Mouse (Mus musculus) cerebral cortex, adult 2 months (tissue): ENCODE data around the gene Lad1.

Source experiments
- WGBS: fragments of 180-500 bp; shearing (Covaris S2); methylation state at CpG from one replicate; pipeline ENCODE4 v1.1.7; 2018; 5-methylcytosine and 5-hydroxymethylcytosine counted together

The Lad1 gene

GRCm38 (mm10) chr1:135810180-135810579 lies 8.2 kb upstream of the Lad1 start:
- WGBS: 98% methylated on average over 2 of the region's 2 CpGs

DNA sequence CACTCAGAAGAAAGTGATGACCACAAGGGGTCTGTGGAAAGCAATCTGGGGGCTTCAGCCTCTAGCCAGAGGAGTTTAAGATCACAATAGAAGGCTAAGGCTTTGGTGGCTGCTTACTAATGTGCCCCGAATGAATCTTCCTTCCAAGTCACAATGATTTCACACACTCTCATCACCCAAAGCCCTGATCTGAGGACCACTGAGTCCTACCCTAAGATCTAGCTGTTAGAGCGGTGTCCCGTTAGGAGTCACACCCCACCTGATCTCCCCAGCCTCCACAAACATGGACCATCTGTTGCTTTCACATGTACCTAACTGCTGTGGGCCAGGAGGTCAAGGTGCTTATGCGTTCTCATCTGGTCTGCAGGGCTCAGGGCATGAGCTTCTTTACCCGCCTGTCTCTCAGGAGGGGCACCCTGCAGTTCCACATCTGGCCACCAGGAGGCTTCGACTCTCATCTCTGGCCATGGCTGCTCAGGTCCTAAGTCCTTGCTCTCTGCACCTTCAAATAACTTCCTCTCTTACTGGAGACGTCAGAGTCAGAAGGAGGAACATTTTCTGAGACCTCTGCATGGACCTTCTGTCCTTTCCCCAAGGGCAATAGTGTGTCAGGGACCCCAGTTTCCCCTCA lies 7.3 kb upstream of the Lad1 start:
- 44% methylated on average over 7 of the region's 7 CpGs for WGBS

- WGBS: 83% methylated on average over 3 of the region's 3 CpGs
Observed at GRCm38 (mm10) chr1:135812205-135812604, 6.2 kb upstream of the Lad1 start.

DNA sequence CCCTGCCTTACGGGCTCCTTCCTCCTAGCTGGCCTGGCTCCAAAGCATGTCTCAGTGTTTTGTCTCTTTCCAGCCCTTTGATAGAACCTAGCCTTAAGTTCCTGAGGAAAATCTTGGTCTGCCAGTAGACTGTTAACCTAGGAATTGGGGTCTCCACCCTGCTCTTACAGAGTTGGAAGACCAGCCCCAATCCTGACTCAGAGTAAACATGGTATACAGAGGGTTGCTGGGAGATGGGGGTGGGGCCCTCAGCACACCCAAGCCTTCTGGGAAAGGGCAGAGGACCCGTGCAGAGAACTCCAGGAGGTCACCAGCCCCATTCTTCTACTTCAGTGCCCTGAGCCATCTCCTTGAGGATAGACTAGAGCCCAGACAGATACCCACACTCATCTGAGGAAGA lies 5.8 kb upstream of the Lad1 start:
- WGBS: 45% methylated on average over 2 of the region's 2 CpGs

DNA sequence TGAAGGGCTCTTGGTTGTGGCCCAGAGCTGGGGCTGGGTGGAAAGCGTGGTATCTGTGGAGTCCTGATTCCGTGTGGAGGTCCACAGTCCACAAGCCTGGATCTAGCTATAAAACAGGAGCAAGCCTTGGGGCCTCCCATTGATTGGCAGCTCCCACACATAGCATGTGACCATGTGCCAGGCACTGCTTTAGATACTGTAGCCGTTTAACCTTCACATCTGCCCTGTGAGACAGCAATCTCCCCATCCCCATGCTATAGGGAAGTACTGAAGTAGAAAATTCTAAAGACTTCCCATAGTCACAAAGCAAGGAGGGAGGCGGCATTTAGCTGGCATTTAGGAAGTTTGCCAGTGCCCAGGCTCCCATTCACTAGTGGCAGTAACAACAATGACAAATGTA lies 5.3 kb upstream of the Lad1 start:
- WGBS: 62% methylated on average over 4 of the region's 4 CpGs

DNA sequence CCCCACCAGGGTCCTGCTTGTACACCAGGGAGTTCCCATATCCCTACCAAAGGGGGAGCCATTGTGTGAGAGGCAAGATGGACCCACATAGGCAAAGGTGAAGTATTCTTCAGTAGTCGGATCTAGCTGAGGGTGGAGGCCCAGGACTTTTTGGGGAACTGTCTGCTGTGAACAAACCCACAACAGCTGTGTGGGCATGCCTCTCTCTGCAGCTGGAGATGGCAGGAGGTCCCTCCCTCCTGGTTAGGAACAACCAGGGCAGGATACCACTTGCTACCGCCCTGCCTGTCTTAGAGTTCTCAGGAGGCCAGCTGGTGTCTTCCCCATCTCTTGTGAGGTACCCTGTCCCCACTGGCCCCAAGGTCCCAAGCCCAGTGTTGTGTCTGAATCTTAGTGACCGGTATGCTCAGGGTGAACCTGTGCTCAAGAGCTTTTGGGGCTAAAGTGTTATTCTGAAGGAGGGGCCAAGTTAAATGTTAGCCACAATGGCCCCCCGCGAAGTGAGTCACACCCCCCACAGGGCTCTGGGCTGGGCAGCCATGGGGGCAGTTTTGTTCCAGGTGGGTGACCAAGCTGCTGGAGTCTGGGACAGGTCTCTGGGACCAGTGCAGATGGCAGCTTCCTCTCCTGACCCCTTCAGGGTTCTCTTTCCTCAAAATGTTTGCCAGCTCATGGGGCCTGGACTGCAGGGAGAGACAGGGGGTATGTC lies 4.6 kb upstream of the Lad1 start:
- WGBS: 84% methylated on average over 5 of the region's 5 CpGs

DNA sequence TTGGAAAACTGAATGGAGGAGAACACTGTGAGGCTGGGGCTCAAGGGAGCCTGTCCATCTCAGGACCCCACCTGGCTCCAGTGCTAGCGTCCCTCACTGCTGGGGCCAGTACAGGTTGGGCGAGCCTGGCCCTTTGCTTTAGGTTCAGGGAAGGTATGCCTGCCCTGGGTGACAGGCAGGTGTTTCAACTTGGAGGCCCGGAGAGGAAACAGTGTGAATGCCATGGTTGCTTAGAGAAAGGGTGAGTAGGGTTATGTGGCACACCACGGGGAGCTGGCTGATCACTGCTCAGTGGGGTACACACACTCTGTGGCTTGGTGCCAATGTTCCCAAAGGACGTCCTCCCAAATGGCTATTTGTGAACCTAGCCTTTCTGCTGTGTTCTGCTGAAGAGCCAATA lies 3.9 kb upstream of the Lad1 start:
- 86% methylated on average over 5 of the region's 5 CpGs for WGBS

DNA sequence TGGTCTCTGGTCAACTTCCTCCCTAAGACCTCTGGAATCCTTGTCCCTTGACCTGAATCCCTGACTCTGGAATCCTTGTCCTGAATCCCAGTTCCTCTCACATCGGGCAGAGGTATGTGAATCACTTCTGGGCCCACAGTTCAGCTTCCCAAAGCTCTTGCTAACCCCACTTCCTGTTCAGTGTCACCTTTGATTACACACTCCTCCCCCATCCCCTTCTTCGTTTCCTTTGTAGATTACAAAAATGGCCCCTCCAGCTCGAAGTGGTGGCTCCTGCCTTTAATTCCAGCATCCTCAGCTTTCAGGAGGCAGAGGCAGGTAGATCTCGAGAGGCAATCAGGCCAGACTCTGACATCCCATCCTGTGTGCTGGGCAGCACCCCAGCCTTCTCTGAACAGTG lies 803 bp upstream of the Lad1 start:
- WGBS: 83% methylated on average over 4 of the region's 4 CpGs

DNA sequence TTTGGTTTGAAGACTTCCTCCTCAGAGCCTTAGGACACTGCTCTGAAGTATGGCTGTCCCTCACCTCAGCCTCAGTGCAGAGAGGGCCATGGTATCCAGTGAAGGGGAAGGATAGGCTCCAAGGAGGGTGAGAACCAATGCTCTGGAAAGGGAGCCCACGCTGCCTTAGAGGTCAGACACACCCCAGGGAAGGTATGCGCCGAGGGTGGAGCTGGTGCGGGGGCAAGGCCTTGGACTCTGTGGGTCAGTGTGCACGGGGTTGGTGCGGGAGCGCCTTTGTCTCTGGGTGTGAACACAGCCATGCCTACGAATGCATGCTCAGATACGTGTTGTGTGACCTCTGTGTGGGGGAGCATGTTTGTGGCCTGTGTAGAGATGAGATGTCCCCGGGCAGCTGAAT lies 1.7 kb downstream of the Lad1 start:
- 90% methylated on average over 10 of the region's 10 CpGs for WGBS

DNA sequence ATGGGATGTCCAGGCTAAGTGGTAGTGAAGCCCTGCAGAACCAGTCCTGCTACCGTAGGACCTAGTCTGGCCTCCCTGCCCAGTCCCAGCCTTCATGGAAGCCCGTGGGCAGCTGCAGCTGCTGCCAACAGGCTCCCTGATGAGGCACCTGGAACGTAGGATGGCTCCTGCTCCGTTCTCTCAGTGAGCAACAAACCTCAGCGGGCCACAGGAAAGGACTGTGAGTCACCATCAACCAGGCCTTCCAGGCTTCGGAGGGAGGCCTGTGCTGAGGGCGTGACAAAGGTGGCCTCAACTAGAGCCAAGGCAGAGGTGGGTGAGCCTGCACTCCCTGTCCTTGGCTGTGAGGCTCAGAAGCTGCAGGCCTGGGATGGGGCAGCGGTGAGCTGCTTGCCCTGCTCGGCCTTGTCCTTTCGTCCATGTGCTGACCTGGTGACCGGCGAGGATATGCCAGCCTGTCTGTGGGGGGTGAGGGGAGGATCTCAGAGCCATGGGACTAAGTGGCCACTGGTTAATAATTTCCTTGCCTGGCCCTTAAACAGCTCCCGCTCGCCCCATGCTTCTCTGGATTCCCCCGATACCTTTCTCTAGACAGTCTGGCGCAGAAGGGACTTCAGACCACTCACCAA lies 2.5 kb downstream of the Lad1 start:
- WGBS: 81% methylated on average over 16 of the region's 16 CpGs

GRCm38 (mm10) chr1:135821780-135822179 lies 3.4 kb downstream of the Lad1 start:
- WGBS: 65% methylated on average over 7 of the region's 7 CpGs

DNA sequence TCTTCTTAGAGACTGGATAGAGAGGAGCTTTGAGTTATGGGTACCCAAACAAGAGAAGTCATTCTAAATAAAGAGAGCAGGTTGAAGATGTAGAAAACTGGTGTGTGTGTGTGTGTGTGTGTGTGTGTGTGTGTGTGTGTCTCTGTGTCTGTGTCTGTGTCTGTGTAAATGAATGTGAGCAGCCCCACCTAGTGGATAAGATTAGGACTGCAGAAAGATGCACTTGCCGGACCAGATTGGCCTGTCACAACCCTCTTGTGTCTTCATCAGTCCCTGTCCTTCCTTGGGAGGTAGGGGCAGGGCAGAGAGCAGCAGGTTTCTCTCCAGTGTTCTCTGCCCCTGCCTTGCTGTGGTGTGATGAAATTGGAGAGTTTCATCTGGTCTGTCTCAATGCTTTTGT lies 10.5 kb downstream of the Lad1 start:
- 39% methylated on average over 1 of the region's 1 CpGs for WGBS

GRCm38 (mm10) chr1:135834206-135834859 lies 15.9 kb downstream of the Lad1 start:
- WGBS: 55% methylated on average over 6 of the region's 6 CpGs

GRCm38 (mm10) chr1:135834983-135835382 lies 16.6 kb downstream of the Lad1 start:
- WGBS: 85% methylated on average over 8 of the region's 8 CpGs

GRCm38 (mm10) chr1:135835716-135836483 lies 17.5 kb downstream of the Lad1 start, which contains the start of gene Tnnt2:
Tnnt2 (plus strand) TSS chr1:135836354.
- WGBS: 55% methylated on average over 9 of the region's 9 CpGs

GRCm38 (mm10) chr1:135838626-135839025 lies 20.2 kb downstream of the Lad1 start:
- 69% methylated on average over 4 of the region's 4 CpGs for WGBS

DNA sequence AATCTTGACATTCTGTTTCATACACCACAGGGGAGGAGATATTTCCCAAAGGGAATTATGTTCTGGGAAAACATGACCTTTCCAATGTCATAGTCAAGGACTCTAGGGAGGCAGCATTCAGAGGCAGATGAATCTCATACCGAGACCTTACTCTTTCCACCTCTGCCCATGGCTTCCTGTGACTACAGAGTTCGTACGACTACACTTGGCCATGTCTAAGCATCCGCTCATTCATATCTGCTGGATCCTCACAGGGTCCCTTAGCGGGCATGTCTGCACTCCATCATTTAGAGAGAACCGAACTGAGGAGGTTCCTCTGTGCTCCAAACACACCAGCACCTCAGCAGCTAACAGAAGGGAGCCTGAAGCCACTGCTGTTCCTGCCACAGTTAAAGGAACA lies 20.7 kb downstream of the Lad1 start:
- 90% methylated on average over 6 of the region's 6 CpGs for WGBS

- WGBS: 61% methylated on average over 15 of the region's 15 CpGs
Observed at GRCm38 (mm10) chr1:135840675-135841395, 22.4 kb downstream of the Lad1 start.

- WGBS: 96% methylated on average over 10 of the region's 10 CpGs
Observed at GRCm38 (mm10) chr1:135843519-135844262, 25.3 kb downstream of the Lad1 start.

DNA sequence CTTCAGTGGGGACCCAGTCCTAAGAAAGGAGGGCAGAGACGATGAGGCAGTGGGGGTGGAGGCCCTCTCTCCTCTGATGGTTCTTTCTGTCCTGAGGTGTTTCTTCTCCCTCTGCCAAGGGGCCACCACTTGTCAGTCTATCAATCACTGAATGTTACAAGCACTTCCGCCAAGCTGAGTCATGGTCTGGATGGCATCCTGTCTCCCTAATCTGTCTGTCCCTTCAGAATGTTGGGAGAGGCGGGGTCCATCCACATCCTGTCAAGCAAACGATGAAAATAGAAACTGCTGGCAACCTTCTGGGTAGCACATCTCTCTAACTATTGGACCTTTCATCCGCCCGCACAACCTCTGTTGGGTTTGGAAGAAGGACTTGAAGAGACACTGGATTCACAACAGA lies 26.1 kb downstream of the Lad1 start:
- 72% methylated on average over 6 of the region's 6 CpGs for WGBS
